ENCODE assay signal across 1 mouse cellular context in the genomic region with DNA sequence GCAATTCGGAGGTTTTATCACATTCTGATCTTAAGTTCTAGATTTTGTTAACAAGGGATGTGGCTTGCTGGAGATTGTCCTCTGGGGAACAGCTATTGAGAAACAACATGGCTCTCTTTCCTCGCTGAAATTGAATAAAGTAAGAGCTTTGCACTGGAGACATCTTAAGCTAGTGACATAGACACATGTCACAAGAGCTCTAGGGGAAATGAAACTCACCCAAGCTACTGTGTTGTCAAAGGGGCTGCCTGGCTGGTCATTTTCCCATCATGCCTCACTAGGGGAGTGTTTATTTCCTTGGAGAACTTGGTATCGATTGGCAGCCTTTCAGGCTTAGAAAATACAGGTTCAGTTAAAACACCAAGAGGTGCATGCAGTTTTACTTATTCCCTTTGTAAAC.
TF ChIP-seq lines count a peak whose summit lies in the region.

No protein-coding gene starts in this region.

TF ChIP-seq in CH12.LX, 34 proteins besides CTCF, POLR2A, EP300 and RAD21 (continued from another document):
- no peak for TF ChIP-seq RCOR1 (conservative IDR thresholded peaks at IDR 0.05; ENCODE audit: low read depth, low read length)
- no peak for TF ChIP-seq HCFC1 (IDR thresholded peaks at IDR 0.05; ENCODE audit: low read depth, low read length)
